Mouse (Mus musculus) hindbrain, embryonic 14.5 days (tissue): ENCODE results near the gene Stx3. TPM values are rescaled to one million over a fixed set of nuclear protein-coding genes. Genes with fewer than 3 reads are reported as not detected.

ENCODE experiments used
- ATAC-seq: fragments of 200-750 bp; cut with Nextera tagmentation; 2 replicates; pipeline ENCODE4 v1.8.0; 2017; ENCODE audit warnings: moderate number of reproducible peaks, mild to moderate bottlenecking, moderate TSS enrichment, moderate library complexity; ENCODE audit not compliant: low FRiP score
- DNase-seq: peaks from one replicate; pipeline ENCODE4 v3.0.0-alpha.2; 2015; ENCODE audit warnings: low spot score
- H3K27ac ChIP-seq: fragments of 300-500 bp; sonication (generic); 2 replicates; pipeline ENCODE4 v1.5.1; 2014; ENCODE audit warnings: mild to moderate bottlenecking, moderate library complexity
- H3K27me3 ChIP-seq: fragments of 300-500 bp; sonication (generic); 2 replicates; pipeline ENCODE4 v1.6.1; 2014; ENCODE audit warnings: mild to moderate bottlenecking, low read length, mixed read lengths; ENCODE audit not compliant: control insufficient read depth, insufficient read depth
- H3K36me3 ChIP-seq: fragments of 300-500 bp; sonication (generic); replicated peaks from 2 replicates; pipeline ENCODE4 v1.6.1; 2014; ENCODE audit not compliant: control insufficient read depth, insufficient read depth
- H3K4me1 ChIP-seq: fragments of 300-500 bp; sonication (generic); replicated peaks from 2 replicates; pipeline ENCODE4 v1.6.1; 2014; ENCODE audit warnings: antibody characterized with exemption, low read length, mixed read lengths; ENCODE audit not compliant: control insufficient read depth, insufficient read depth
- H3K4me2 ChIP-seq: fragments of 300-500 bp; sonication (generic); replicated peaks from 2 replicates; pipeline ENCODE4 v1.6.1; 2014; ENCODE audit warnings: mild to moderate bottlenecking, moderate library complexity
- H3K4me3 ChIP-seq: fragments of 300-500 bp; sonication (generic); replicated peaks from 2 replicates; pipeline ENCODE4 v1.5.1; 2014; ENCODE audit warnings: mild to moderate bottlenecking, low read length
- H3K9ac ChIP-seq: fragments of 300-500 bp; sonication (generic); 2 replicates; pipeline ENCODE4 v1.6.1; 2014
- H3K9me3 ChIP-seq: fragments of 300-500 bp; sonication (generic); 2 replicates; pipeline ENCODE4 v1.6.1; 2016; ENCODE audit warnings: low read length; ENCODE audit not compliant: control insufficient read depth
- WGBS: fragments of 180-500 bp; shearing (Covaris S2); extraction: QIAGEN DNeasy Blood & Tissue Kit; methylation state at CpG from one replicate; pipeline ENCODE4 v1.1.7; 2014; 5-methylcytosine and 5-hydroxymethylcytosine counted together
- polyA plus RNA-seq: library from polyadenylated mRNA; unstranded; fragments of >200 nt; fragmentation: Nextera tagmentation; extraction: Ambion mirVana; gene quantifications from 2 replicates; pipeline ENCODE4 v1.2.1, GENCODE M21; 2014

Stx3 gene
- polyA plus RNA-seq, 1 experiment from 2014 or later, result 20.3 TPM

DNA sequence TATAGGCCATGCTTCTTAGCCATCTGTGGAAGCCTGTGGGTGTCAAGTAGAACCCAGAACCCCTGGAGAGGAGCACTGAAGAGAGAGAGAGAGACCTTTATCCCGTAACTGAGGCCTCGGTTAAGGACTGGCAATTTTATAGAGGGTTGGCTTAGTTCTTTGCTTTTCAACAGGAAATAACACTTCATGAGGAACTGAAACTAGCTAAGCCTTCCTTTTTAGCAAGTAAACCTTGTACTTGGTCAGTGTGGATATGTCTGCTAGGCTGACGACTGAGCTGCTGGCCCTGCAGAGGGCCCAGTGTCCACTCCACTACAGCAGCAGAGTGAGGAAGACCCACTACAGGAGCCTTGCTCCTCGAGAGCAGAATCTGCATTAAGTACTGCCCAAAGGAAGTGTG is 52.8 kb downstream of the Stx3 start:
- Histone ChIP-seq H3K4me3 (no peak overlapping the region), H3K4me1 (peaks cover 8% of the 10 kb centered on the region), H3K27me3 (0 out of 2 replicates have a peak, but pooled peaks cover 5% of the 10 kb centered on the region), H3K4me2 (no peak overlapping the region), H3K36me3 (no peaks in the 10 kb centered on the region), H3K9me3 (no peaks in the 10 kb centered on the region), H3K9ac (no peak overlapping the region), H3K27ac (no peak overlapping the region)
- no peak for ATAC-seq
- no peak for DNase-seq
- 75% methylated on average over 4 of the region's 4 CpGs for WGBS

DNA sequence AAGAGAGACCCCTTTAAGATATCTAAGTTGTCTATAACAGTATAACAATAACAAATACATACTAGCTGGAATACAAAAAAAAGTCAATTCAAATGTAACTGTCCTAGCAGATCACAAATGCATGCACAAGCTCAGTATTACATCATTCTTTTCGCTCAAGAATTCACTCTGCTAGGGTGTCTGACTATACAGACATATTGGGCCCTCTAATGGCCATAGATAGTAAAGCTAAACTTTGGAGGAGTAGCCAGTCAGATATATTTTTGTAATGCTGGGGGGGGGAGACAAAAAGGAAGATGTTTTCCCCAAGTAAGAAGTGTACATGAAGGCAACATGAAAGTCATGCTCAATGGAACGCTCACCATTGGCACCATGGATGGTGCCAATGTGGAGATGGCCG is 54.1 kb downstream of the Stx3 start:
- 91% methylated on average over 3 of the region's 3 CpGs for WGBS
- no peak overlapping the region for H3K4me3 ChIP-seq

DNA sequence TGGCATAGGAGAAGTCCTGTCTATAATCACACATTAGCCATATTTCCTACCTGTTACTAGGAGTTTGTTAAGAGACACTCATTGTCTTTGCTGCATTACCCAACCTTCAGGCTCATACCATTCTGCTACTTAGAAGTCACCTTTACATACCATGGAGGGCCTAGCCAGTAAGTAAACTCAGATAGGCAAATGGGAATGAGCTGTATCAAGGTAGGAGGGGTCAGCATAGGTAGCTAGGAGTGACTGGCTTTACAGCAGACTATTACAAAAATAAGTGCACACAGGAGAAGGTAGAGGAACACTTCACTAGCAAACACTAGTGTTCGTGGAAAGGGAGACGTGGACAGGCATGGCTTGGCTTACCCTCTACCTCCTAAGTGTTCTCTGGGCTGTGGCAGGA is 71.9 kb downstream of the Stx3 start, which contains the start of gene Gif:
TSS of gene Gif (plus strand) at position 257 of the 400 bp plus-strand sequence.
- Histone ChIP-seq H3K27me3 (no peaks in the 10 kb centered on the region), H3K36me3 (no peaks in the 10 kb centered on the region), H3K4me2 (no peak within 1 kb of the TSS), H3K4me1 (no peaks in the 10 kb centered on the region), H3K9me3 (no peaks in the 10 kb centered on the region), H3K4me3 (no peak within 1 kb of the TSS), H3K9ac (no peak within 1 kb of the TSS), H3K27ac (no peak within 1 kb of the TSS)
- WGBS, result 82% methylated on average over 2 of the region's 2 CpGs
- DNase-seq, result no peak
- ATAC-seq, result no peak

More for the DNA sequence above, 54.1 kb downstream of the Stx3 start:
- Histone ChIP-seq H3K9me3 (no peaks in the 10 kb centered on the region), H3K4me1 (no peaks in the 10 kb centered on the region), H3K36me3 (no peaks in the 10 kb centered on the region), H3K27me3 (0 out of 2 replicates have a peak, but pooled peaks cover 5% of the 10 kb centered on the region), H3K9ac (no peak overlapping the region), H3K27ac (no peak overlapping the region), H3K4me2 (no peak overlapping the region)
- ATAC-seq (no peak), DNase-seq (no peak)

DNA sequence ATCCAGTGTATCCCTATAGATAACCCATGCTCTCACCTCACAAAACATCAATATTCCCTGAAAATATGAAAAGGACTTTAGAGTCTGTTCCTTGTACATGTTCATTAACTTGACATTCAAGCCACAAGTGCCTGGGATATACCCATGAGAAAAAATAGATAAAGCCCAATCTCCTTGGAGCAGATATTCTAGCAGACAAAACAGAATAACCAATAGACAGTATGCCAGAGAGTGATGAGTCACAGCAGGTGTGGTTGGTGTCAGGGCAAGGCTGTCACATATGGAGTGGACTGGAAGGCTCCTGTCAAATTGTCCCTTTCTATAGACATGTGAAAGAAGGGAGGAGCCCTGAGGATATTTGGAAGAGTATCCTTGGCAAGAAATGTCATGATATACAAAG is 73.5 kb downstream of the Stx3 start:
- Histone ChIP-seq H3K36me3 (no peaks in the 10 kb centered on the region), H3K4me3 (no peak overlapping the region), H3K27ac (no peak overlapping the region), H3K9ac (no peak overlapping the region), H3K4me2 (no peak overlapping the region), H3K4me1 (no peaks in the 10 kb centered on the region), H3K27me3 (no peaks in the 10 kb centered on the region), H3K9me3 (no peaks in the 10 kb centered on the region)
- ATAC-seq (no peak), DNase-seq (no peak)

DNA sequence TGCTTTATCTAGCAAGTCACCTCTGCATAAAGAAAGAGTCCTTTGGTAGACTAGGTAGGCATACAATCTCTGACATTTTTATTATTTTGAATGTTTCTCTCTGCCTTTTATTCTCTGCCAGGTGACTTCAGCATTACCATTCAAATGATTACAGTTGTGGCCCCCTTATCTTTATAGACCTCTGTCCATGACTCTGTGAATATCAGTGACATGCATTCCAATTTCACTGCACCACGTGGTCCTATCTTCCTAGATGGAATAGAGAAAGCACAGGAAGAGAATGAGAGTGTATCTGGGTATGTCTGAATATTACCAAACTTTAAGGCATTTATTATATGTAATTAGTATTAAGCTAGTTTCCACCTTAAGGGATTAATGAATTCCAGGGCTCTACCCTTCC is 82.7 kb downstream of the Stx3 start:
- Histone ChIP-seq H3K9ac (no peak overlapping the region), H3K4me3 (no peak overlapping the region), H3K4me1 (no peaks in the 10 kb centered on the region), H3K9me3 (no peaks in the 10 kb centered on the region), H3K4me2 (no peak overlapping the region), H3K27me3 (no peaks in the 10 kb centered on the region), H3K27ac (no peak overlapping the region), H3K36me3 (no peaks in the 10 kb centered on the region)
- DNase-seq (no peak), ATAC-seq (no peak)
- 56% methylated on average over 1 of the region's 1 CpGs for WGBS

DNA sequence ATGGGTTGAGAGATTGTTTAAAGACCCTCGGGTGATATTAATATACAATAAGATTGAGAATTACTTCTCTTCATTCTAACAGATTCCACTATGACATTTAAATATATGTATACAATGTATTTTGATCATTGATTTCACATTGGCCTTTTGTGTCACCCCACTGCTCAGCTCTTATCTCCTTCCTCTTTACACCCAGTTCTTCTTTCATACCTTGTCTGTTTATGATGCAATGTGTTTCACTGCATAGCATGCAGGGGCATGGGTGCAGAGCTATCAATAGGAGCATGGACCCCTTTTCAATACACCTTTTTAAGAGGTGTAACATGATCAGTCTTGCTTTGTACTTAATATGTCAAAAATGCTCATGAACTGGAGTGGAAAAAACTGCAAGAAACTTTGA is 88.9 kb downstream of the Stx3 start:
- Histone ChIP-seq H3K36me3 (no peaks in the 10 kb centered on the region), H3K9ac (no peak overlapping the region), H3K4me3 (no peak overlapping the region), H3K4me1 (no peaks in the 10 kb centered on the region), H3K4me2 (no peak overlapping the region), H3K27ac (no peak overlapping the region), H3K27me3 (no peaks in the 10 kb centered on the region), H3K9me3 (no peaks in the 10 kb centered on the region)
- DNase-seq (no peak), ATAC-seq (no peak)
- WGBS, result 86% methylated on average over 1 of the region's 1 CpGs

DNA sequence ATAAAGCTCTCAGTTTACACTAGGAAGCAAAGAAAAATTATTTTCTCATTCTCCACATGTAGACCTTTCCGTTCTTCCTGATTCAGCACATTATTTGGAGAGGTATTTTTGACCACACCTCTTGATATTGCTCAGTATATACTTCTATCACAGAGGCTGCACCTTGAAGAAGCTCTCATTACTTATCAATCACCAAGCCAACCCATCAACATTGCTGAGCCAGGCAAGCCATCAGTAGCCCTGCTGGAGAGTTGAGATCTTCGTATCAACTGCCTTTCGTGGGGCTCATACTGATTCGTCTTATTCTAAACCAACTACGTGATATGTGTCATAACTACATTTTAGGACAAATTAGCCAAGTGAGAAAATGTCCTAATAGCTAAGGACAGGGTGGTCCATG is 91.9 kb downstream of the Stx3 start:
- ATAC-seq, result no peak
- no peak overlapping the region for H3K9ac ChIP-seq
- H3K27me3 ChIP-seq, result no peaks in the 10 kb centered on the region
- no peak for DNase-seq
- no peaks in the 10 kb centered on the region for H3K36me3 ChIP-seq
- H3K27ac ChIP-seq, result no peak overlapping the region
- H3K9me3 ChIP-seq, result no peaks in the 10 kb centered on the region
- no peak overlapping the region for H3K4me3 ChIP-seq
- WGBS, result 94% methylated on average over 5 of the region's 5 CpGs
- H3K4me2 ChIP-seq, result no peak overlapping the region
- H3K4me1 ChIP-seq, result no peaks in the 10 kb centered on the region

DNA sequence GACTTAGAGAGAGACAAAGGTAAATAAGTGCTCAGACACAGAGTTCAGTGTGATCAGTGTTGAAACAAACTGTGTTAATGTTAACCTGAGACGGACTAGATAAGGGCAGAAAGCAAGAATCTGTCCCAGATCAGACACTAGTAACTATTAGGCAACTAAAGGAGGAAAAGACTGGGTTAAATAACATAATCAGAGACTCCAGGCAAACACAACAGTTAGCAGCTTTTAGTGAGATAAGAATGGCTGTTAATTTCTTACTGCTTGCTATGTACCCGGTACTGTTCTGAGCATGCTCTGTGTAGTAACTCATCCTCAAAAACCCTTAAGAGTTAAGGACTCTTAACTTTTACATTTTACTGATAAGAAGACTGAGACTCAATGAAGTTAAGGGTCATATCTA is 93.3 kb downstream of the Stx3 start:
- Histone ChIP-seq H3K9me3 (no peaks in the 10 kb centered on the region), H3K9ac (no peak overlapping the region), H3K27me3 (no peaks in the 10 kb centered on the region), H3K4me3 (no peak overlapping the region), H3K36me3 (no peaks in the 10 kb centered on the region), H3K4me1 (no peaks in the 10 kb centered on the region), H3K27ac (no peak overlapping the region), H3K4me2 (no peak overlapping the region)
- no peak for ATAC-seq
- DNase-seq, result no peak
- WGBS, result 89% methylated on average over 2 of the region's 2 CpGs
